Mouse (Mus musculus): ENCODE data around the gene Trex1.

Trex1 gene

GRCm38 (mm10) chr9:109051011-109051501, 8.5 kb downstream of the Trex1 start:
- DNase-seq (ENCODE audit: low spot score), result peak; percentile 1

- peak; percentile 0 for DNase-seq (ENCODE audit: low spot score)
Measured at GRCm38 (mm10) chr9:109050674-109050997, 8.9 kb downstream of the Trex1 start.

- peak; percentile 1 for DNase-seq (ENCODE audit: low spot score)
Measured at GRCm38 (mm10) chr9:109049996-109050673, 9.4 kb downstream of the Trex1 start.

GRCm38 (mm10) chr9:109049316-109049715, 10.2 kb downstream of the Trex1 start:
- DNase-seq (ENCODE audit: low spot score), result peak; percentile 1

- peak; percentile 59 for DNase-seq (ENCODE audit: low spot score)
Measured at GRCm38 (mm10) chr9:109046306-109046705, 13.2 kb downstream of the Trex1 start.

- DNase-seq (ENCODE audit: low spot score), result no peak
Measured at GRCm38 (mm10) chr9:109041351-109041750, 18.2 kb downstream of the Trex1 start.

GRCm38 (mm10) chr9:109040906-109041305, 18.6 kb downstream of the Trex1 start:
- no peak for DNase-seq (ENCODE audit: low spot score)

- no peak for DNase-seq (ENCODE audit: low spot score)
Measured at GRCm38 (mm10) chr9:109040216-109040615, 19.3 kb downstream of the Trex1 start.

GRCm38 (mm10) chr9:109039681-109040080, 19.9 kb downstream of the Trex1 start:
- no peak for DNase-seq (ENCODE audit: low spot score)

GRCm38 (mm10) chr9:109038901-109039364, 20.6 kb downstream of the Trex1 start:
- DNase-seq (ENCODE audit: low spot score), result peak; percentile 45

GRCm38 (mm10) chr9:109038086-109038895, 21.2 kb downstream of the Trex1 start, which contains the start of gene Shisa5:
TSS of gene Shisa5 (plus strand) at chr9:109038565.
- DNase-seq (ENCODE audit: low spot score), result peak; percentile 83

- no peak for DNase-seq (ENCODE audit: low spot score)
Measured at GRCm38 (mm10) chr9:109032435-109032834, 27.1 kb downstream of the Trex1 start.

- DNase-seq (ENCODE audit: low spot score), result no peak
Measured at GRCm38 (mm10) chr9:109031686-109032085, 27.8 kb downstream of the Trex1 start.

GRCm38 (mm10) chr9:109031001-109031400, 28.5 kb downstream of the Trex1 start:
- no peak for DNase-seq (ENCODE audit: low spot score)

GRCm38 (mm10) chr9:109030312-109030711, 29.2 kb downstream of the Trex1 start:
- no peak for DNase-seq (ENCODE audit: low spot score)

- DNase-seq (ENCODE audit: low spot score), result no peak
Measured at GRCm38 (mm10) chr9:109028919-109029318, 30.6 kb downstream of the Trex1 start.

- no peak for DNase-seq (ENCODE audit: low spot score)
Measured at GRCm38 (mm10) chr9:109028421-109028820, 31.1 kb downstream of the Trex1 start.

- no peak for DNase-seq (ENCODE audit: low spot score)
Measured at GRCm38 (mm10) chr9:109027521-109027920, 32.0 kb downstream of the Trex1 start.

GRCm38 (mm10) chr9:109022866-109023685, 36.5 kb downstream of the Trex1 start:
- no peak for DNase-seq (ENCODE audit: low spot score)

GRCm38 (mm10) chr9:109021428-109021827, 38.1 kb downstream of the Trex1 start:
- DNase-seq (ENCODE audit: low spot score), result no peak

- DNase-seq (ENCODE audit: low spot score), result no peak
Measured at GRCm38 (mm10) chr9:109016973-109017604, 42.4 kb downstream of the Trex1 start.

GRCm38 (mm10) chr9:109015397-109015796, 44.1 kb downstream of the Trex1 start:
- no peak for DNase-seq (ENCODE audit: low spot score)
